Mouse (Mus musculus) liver, adult (tissue): ENCODE results near the gene Thy1.

Source experiments
- GATA4 ChIP-seq: IDR thresholded peaks from 2 replicates; pipeline ENCODE4 v1.6.1; 2014; ENCODE audit warnings: mild to moderate bottlenecking, low read length; ENCODE audit not compliant: insufficient replicate concordance

The Thy1 gene

DNA sequence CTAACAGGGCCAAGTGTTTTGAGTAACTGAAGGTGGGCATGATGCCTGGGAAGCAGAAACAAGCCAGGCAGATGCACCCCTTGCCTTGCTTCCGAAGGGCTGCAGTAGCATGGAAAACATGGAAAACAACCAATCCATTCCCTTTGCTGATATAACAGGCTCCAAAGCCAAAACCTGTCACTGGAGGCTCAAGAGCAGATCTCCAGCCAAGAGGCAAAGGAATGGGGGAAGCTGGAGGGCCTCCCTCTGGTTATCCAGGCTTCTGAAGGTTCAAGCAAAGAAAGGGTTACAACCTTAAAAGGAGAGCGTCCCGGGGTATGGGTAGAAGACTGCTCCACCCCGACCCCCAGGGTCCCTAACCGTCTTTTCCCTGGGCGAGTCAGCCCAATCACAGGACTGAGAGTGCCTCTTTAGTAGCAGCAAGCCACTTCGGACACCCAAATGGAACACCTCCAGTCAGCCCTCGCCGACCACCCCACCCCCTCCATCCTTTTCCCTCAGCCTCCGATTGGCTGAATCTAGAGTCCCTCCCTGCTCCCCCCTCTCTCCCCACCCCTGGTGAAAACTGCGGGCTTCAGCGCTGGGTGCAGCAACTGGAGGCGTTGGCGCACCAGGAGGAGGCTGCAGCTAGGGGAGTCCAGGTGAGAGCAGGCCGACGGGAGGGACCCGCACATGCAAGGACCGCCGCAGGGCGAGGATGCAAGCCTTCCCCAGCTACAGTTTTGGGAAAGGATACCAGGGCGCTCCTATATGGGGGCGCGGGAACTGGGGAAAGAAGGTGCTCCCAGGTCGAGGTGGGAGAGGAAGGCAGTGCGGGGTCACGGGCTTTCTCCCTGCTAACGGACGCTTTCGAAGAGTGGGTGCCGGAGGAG lies at the start of gene Thy1:
TSS of gene Thy1 (plus strand) at position 549 of the 872 bp plus-strand sequence.
- TF ChIP-seq GATA4: no peak

DNA sequence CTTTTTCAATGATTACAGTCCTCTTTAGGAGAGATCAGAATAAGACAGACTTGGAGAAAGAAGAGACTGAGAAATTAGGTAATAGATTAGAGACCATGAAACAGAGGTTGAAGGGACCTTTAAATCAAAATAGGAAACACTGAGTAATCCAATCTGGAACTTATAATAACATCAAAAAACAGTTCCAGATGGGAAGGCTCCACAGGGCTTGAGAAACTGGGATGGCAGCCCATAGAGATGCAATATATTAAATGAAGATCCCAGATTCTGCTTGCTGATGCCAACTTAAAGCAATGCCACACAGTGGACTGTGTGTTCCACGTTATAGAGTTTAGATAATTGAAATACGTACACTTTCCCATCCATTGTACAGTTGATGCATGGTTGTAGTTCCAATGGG lies 45.5 kb upstream of the Thy1 start:
- TF ChIP-seq GATA4: no peak

DNA sequence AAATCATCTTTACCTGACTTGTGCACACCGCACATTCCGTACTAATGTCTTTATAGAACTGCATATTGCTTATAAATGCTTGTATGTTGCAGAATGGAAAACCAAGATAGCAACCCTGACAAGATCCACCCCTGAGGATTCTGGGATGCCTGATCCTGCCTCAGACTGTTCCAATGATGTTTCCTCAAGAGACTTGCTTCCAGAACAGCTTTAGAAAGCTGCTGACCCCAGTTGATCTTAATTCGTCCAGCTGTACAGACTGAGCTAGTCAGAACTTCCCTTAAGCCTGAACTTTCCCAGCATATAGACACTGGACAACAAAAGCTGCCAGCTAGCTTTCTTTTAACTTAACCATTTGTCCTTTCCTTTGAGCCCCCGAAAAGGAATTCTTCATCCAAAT lies 44.3 kb upstream of the Thy1 start:
- TF ChIP-seq GATA4: no peak

DNA sequence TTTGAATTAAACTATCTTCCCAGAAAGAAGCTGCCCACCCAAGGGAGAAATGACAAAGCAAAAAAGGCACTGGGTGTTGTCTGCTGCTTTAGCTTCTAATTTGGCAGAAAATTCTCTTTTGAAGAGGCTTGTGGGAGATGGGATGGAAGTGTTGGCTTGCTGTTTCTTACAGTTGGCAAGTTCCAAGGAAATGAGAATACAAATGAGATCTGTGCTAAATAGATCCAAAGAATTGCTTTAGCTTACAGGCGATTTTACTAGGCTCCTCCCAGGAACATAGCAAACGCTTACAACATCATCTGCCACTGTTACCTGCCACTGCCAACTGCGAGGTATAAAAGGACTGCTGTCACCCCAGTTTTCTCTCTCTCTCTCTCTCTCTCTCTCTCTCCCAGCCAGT lies 38.8 kb upstream of the Thy1 start:
- TF ChIP-seq GATA4: no peak

DNA sequence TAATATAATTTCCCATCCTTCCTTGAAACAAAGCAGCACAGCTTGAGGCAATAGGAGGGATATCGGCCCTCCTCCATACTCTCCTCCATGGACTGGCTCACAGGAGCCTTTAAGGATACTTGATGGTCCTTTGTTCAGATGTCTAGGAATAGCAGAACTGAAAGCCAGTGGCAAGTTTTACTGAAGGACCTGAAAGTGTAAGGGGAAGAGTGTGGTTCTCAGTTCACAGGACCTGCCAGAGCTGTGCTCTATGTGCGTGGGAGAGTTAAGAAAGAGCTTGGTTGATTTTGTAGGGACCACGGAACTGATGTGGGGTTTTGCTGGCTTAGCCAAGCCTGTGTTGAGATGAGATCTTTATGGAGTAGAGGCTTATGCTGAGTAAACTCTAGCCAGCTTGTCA lies 37.9 kb upstream of the Thy1 start:
- no peak for TF ChIP-seq GATA4

DNA sequence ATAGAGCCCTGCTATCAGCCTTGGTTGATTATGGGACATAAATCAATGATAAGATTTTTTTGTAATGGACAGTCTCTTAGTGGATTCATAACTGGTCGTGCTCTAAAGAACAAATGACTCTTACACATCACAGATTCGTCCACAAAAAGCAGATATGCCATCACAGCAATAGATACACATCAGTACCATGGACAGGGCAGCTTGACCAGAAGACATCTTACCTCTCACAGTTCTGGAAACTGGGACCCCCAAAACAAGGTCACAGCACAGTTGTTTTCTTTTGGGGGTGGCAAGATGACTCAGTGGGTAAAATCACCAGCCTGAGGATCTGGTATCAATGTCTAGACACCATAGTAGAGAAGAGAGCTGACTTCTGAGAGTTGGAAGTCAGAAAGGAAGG lies 35.9 kb upstream of the Thy1 start:
- no peak for TF ChIP-seq GATA4

DNA sequence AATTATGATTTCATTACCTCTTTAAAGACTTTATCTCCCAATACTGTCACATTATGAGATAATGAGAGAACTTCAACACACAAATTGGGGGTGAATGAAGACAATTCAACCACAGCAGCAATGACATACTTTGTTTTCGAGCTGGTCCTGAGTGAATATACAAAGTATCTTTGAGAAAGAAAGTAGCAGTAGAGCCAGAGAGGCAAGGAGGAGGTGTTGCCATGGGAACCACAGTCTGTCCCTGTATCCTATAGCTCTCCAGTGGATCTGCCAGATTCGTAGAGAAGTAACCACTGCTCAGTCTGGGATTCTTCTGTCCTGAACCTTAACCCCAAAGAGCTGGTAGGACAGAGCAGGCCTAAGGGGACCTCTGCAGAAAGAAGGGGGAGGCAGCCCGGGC lies 35.2 kb upstream of the Thy1 start:
- TF ChIP-seq GATA4: no peak

DNA sequence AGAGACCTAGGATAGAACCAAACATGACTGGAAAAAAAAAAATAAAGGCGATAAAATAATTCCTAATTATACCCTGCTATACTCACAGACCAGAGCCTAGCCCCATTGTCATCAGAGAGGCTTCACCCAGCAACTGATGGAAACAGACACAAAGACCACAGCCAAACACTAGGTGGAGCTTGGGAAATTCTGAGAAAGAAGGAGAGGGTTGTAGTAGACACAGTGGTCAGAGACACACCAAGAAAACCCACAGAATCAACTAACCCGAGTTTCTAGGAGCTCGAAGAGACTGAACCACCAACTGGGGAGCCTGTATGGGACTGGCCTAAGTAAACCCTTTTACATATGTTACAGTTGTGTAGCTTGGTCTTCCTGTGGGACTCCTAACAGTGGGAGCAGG lies 32.3 kb upstream of the Thy1 start:
- no peak for TF ChIP-seq GATA4

DNA sequence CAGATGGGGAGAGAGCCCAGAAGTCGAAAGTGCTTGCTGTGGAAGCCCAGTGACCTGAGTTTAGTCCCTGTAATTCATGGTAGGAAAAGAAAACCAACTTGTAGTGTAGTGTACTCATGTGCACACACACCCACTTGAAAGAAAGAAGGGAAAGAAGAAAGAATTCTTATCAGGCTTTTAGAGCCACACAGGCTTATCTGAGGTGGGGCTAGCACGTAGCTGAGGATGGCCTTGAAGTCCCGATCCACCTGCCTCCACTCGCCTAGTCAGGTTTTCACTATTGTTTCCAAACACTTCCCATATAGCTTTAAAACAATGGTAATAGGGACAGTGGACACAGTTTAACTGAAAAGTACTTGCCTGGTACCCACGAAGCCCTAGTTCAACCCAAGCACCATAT lies 31.5 kb upstream of the Thy1 start:
- no peak for TF ChIP-seq GATA4

DNA sequence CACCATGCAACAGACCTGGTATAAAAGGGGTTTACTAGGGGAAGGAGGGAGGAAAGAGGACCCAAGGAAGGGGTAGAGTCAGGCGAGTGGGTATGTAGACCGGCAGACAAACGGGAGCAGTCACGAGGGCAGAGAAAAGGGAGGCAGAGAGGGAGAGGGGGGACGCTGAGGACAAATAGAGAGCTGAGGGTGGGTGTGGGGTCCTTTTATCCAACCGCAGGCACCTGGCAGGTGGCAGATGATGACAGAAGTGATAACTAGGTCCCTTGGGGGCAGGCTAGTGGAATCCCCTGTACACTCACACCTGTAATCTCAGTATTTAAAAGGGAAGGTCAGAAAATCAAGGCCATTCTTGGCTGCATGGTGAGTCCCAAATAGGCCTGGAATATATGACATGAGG lies 31.0 kb upstream of the Thy1 start:
- no peak for TF ChIP-seq GATA4

DNA sequence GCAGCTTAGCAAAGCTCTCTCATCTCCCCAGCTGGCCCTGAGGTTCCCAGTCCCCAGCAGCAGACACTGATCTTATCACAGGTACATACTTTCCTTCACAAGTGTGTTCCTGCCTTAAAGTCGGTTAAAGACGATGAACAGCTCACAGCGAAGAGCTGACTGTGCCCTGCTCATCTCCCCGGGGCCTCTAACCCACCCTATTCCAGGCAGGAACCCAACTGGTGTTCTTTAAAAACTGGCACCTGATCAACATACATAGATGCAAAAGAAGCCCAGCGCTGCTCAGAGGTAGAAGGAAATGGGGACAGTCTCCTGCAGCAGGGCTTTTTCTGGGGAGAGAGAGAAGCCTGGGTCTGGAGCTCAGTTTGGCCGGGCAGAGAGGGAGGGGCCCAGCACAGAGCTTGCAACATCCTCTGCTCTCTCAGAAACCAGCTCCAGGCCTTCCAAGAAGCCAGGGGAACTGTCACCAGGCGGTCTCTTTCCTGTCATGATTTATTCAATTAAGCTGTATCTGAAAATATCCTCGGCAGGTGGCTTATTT lies 30.4 kb upstream of the Thy1 start:
- no peak for TF ChIP-seq GATA4

DNA sequence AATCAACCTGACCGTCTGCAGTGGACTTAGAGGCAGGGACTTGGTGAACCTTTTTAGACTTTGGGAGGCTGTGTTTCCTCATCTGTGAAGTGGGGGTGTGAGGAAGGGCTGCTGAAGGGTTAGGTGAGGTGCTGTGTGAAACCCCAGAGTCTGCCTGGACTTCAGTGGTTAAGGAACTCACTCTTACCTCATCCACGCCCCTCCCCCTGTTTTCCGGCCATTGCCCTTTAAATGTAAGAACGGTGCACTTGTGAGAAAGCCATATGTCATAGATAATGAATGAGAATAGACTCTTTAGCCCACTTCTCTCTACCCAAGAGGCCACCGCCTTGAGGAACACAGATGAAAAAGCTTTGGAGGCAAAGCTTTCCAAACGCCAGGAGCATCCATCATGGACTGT lies 29.4 kb upstream of the Thy1 start:
- no peak for TF ChIP-seq GATA4

DNA sequence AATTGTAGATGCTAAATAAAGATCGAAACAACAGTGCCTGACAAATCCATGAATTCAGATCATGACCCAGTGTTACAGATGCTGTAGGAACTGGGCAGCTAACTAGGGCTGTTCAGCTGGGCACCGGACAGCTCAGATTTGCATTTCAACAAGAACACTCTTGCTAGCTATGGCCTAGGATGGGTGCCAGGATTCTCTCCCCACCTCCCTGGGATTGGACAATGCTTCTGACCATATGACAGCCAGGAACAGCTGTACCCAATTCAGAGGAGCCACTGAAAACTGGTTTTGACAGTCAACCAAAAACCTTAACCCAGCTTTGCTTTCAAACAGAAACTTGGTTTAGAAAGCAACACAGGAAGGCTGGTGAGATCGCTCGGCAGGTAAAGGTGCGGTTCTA lies 26.9 kb upstream of the Thy1 start:
- TF ChIP-seq GATA4: no peak

DNA sequence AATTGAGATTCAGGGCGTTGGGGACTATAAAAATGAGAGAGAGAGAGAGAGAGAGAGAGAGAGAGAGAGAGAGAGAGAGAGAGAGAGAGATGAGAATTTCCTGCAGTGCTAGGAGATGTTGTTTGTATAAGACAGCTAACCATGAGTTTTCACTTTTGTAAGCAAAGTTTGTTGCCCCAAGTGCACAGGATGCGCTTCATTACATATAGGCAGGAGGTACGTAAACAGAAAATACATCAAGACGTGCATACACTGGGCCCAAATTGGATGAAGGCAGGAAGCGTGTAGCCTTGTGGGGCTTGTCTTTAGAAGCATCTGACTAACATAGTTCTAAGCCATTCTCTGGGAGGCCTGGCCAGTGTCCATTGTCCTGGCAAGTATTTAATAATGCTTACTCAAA lies 25.3 kb upstream of the Thy1 start:
- no peak for TF ChIP-seq GATA4

DNA sequence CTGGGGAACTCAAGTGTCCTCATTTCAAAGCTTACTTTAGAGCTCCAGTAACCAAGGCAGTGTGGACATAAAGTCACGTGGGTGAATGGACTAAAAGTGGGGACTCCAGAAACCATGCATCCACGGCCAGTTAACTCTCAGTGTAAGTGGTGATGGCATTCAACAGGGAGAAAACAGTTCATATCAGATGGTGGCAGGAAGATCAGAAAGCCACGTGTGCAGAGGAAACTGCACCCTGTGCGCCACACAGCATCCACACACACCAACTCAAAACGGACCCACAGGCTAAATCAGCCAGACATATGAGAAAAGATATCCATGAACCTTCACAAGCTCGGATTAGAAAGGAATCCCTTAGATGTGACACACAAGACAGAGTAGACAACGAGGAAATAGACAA lies 23.2 kb upstream of the Thy1 start:
- no peak for TF ChIP-seq GATA4

DNA sequence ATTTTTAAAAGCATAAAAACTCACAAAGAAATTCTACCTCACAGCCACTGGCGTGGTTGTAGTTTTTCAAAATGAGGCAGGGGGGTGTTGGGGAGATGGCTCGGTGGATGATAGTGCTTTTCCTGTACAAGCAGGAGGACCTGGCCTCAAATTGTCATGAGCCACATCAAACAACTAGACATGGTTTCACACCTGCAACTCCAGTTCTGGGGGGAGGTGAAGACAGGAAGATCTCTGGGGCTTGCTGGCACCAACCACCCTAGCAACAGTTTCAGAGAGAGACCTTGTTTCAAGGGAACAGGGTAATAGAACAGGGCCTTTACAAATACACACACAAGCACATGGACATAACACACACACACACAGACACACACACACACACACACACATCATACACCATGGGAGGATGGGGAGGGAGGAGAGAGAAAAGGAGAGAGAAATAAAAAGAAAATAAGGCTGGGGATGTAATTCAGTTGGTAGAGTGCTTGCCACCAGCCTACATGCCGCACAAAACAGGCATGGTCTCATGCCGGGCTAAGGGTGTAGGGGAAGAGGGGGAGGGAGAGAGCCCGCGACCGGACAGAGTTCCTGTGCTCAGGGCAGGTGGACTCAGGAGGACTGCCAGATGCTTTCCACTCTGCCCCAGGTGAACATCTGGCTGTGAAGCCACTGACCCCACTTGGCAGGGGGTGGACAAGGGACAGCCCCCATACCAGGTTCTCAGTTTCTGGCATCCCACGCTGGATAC lies 20.9 kb upstream of the Thy1 start:
- no peak for TF ChIP-seq GATA4
